9 mouse cellular contexts compared by ENCODE assay signal in the genomic region with DNA sequence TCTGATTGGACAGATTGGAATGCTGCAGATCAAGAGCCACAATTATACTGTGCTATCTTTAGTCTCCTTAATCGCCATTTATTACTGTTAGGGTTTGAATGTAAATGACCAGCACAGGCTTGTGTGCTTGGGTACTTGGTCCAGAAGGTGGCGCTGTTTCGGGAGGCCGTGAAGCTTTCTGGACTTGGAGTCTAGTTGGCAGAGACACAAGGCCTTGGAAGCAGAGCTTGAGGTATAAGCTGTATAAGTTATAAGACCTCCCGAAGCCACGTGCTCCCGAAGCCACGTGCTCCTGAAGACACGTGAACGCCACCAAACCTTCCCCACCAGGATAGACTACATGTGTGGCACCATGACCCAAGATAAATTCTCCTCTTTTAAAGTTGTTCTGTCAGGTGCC. TPM values are rescaled to one million over a fixed set of nuclear protein-coding genes. Genes with fewer than 3 reads are reported as not detected.
DNase-seq lines count a peak whose midpoint lies in the region; ATAC-seq and TF ChIP-seq lines count a peak whose summit lies in the region.
"Had no signal": no experiment of that assay in that cellular context is flagged by ENCODE, and none has a peak within 500 bp of the region (broad histone marks: within the 10 kb centered on the region; RNA-seq: fewer than 3 reads in every experiment).

No protein-coding gene starts in this region.

- no peak overlapping the region for H3K4me3 ChIP-seq in liver, adult 2 months (ENCODE audit: insufficient read depth, low read depth, low read length)
- H3K4me3 ChIP-seq in liver, embryonic 12.5 days: no peak overlapping the region
- H3K4me3 ChIP-seq in MEL (ENCODE audit: control insufficient read depth in 1 of 2, insufficient read depth in 1 of 2, low read depth in 2 of 2, low read length in 2 of 2): no peak overlapping the region
- H3K4me3 ChIP-seq: liver, embryonic 13.5 days had no signal

- H3K27ac ChIP-seq in liver, adult 2 months (replicated peaks; ENCODE audit: insufficient read depth, low read depth, low read length): no peak overlapping the region
- no peak overlapping the region for H3K27ac ChIP-seq in liver, embryonic 12.5 days
- H3K27ac ChIP-seq in MEL (ENCODE audit: control insufficient read depth, low read depth, low read length): no peak overlapping the region
- H3K27ac ChIP-seq: liver, embryonic 13.5 days had no signal

- H3K27me3 ChIP-seq in liver, adult 2 months (ENCODE audit: control insufficient read depth, insufficient read depth, low read length): peaks cover 1% of the 10 kb centered on the region; the same call in 1 of the 2 replicates
- peaks cover 64% of the 10 kb centered on the region for H3K27me3 ChIP-seq in liver, embryonic 12.5 days (replicated peaks)
- H3K27me3 ChIP-seq in MEL (ENCODE audit: control insufficient read depth in 1 of 2, insufficient read depth in 2 of 2, low read length in 2 of 2): no peaks in the 10 kb centered on the region; a peak in 3 of 4 replicates

- no peak for TF ChIP-seq EP300 in MEL (IDR thresholded peaks at IDR 0.05; ENCODE audit: low read depth in 1 of 2, low read length in 2 of 2)

- H3K36me3 ChIP-seq in liver, adult 2 months (ENCODE audit: control insufficient read depth, insufficient read depth, low read length): no peaks in the 10 kb centered on the region
- H3K36me3 ChIP-seq in liver, embryonic 12.5 days: no peaks in the 10 kb centered on the region
- no peaks in the 10 kb centered on the region for H3K36me3 ChIP-seq in MEL (ENCODE audit: control insufficient read depth in 1 of 2, insufficient read depth in 2 of 2, low read length in 2 of 2)
- H3K36me3 ChIP-seq: liver, embryonic 13.5 days had no signal

- peak; percentile 78 for TF ChIP-seq CTCF in liver, adult 2 months (IDR thresholded peaks at IDR 0.05; ENCODE audit: low read depth, low read length)
- peak; percentile 83 to 85 (median 85) for TF ChIP-seq CTCF in MEL (IDR thresholded peaks at IDR 0.05 in 2 of 3, conservative IDR thresholded peaks at IDR 0.05 in 1 of 3; ENCODE audit: control insufficient read depth in 1 of 3, insufficient read depth in 1 of 3, low read depth in 2 of 3, low read length in 3 of 3, poor library complexity in 1 of 3, severe bottlenecking in 1 of 3)

- ATAC-seq in liver, embryonic 12.5 days: no peak
- ATAC-seq in erythroid progenitor cell, adult 5-6 weeks (replicated peaks; ENCODE audit: low FRiP score, poor library complexity, severe bottlenecking): no peak

- peak; percentile 58 for TF ChIP-seq RAD21 in MEL (IDR thresholded peaks at IDR 0.05; ENCODE audit: low read depth, low read length)

- no peak overlapping the region for H3K9ac ChIP-seq in liver, adult 2 months (ENCODE audit: low read depth, low read length)
- H3K9ac ChIP-seq in liver, embryonic 12.5 days: no peak overlapping the region
- no peak overlapping the region for H3K9ac ChIP-seq in MEL (ENCODE audit: control insufficient read depth, low read depth, low read length, poor library complexity, severe bottlenecking)
- H3K9ac ChIP-seq: liver, embryonic 13.5 days had no signal

- no peaks in the 10 kb centered on the region for H3K9me3 ChIP-seq in liver, embryonic 12.5 days (replicated peaks)
- H3K9me3 ChIP-seq in MEL (replicated peaks; ENCODE audit: insufficient read depth, low read length): no peaks in the 10 kb centered on the region
- H3K9me3 ChIP-seq: liver, embryonic 13.5 days had no signal

- WGBS in liver, adult 2 months: 43% methylated on average over 10 of the region's 10 CpGs
- WGBS in liver, embryonic 12.5 days (ENCODE audit: insufficient replicate concordance): 41% methylated on average over 10 of the region's 10 CpGs

- no peaks in the 10 kb centered on the region for H3K4me1 ChIP-seq in liver, adult 2 months (ENCODE audit: control insufficient read depth, insufficient read depth, low read length)
- peaks cover 4% of the 10 kb centered on the region for H3K4me1 ChIP-seq in liver, embryonic 12.5 days
- no peaks in the 10 kb centered on the region for H3K4me1 ChIP-seq in MEL (ENCODE audit: control insufficient read depth in 1 of 2, insufficient read depth in 2 of 2, low read length in 2 of 2)

- H3K79me2 ChIP-seq in liver, adult 2 months (ENCODE audit: control insufficient read depth, insufficient read depth, low read length): no peaks in the 10 kb centered on the region
- H3K79me2 ChIP-seq in MEL (ENCODE audit: control insufficient read depth, insufficient read depth, low read length, poor library complexity): no peaks in the 10 kb centered on the region

- DNase-seq in liver, adult 2 months (ENCODE audit: extremely low read depth, low read depth, low spot score): peak; percentile 37
- DNase-seq in MEL (ENCODE audit: low read depth, low spot score): peak; percentile 75
- DNase-seq in adrenal gland, postnatal 36 days: peak; percentile 78
- DNase-seq in forelimb bud, embryonic 11.5 days (ENCODE audit: low read depth, low spot score): peak; percentile 49
- DNase-seq in left cerebral cortex, postnatal 10 days (ENCODE audit: extremely low spot score in 1 of 2, low spot score in 2 of 2): peak; percentile 35 to 60
- peak; percentile 64 for DNase-seq in retina, embryonic 14.5 days (ENCODE audit: low spot score)
- DNase-seq: liver, embryonic 13.5 days had no signal

- TF ChIP-seq POLR2A in liver, adult 2 months (IDR thresholded peaks at IDR 0.05; ENCODE audit: extremely low read depth, insufficient read depth, low read length): no peak
- TF ChIP-seq POLR2A in MEL (IDR thresholded peaks at IDR 0.05; ENCODE audit: control insufficient read depth in 1 of 2, insufficient read depth in 1 of 2, low read depth in 1 of 2, low read length in 2 of 2, poor library complexity in 1 of 2): no peak

- H3K4me2 ChIP-seq in liver, embryonic 12.5 days: no peak overlapping the region
- H3K4me2 ChIP-seq: liver, embryonic 13.5 days had no signal

- intact Hi-C loops in left cerebral cortex, postnatal 10 days (cut with DNase I): loop anchor here (5.0 kb wide), 1 partner anchor 55 kb away; the partner anchor contains the start of gene Kcnq4

TF ChIP-seq in MEL, 35 proteins besides CTCF, POLR2A, EP300 and RAD21:
- TF ChIP-seq MYC (IDR thresholded peaks at IDR 0.05; ENCODE audit: low read depth, low read length) (0 out of 2 replicates have a peak, but pooled peaks have one; percentile 69), SMC3 (IDR thresholded peaks at IDR 0.05; ENCODE audit: low read depth, low read length) (peak; percentile 90), ZC3H11A (IDR thresholded peaks at IDR 0.05; ENCODE audit: low read depth, low read length) (peak; percentile 54), MAX (IDR thresholded peaks at IDR 0.05; ENCODE audit: low read length) (peak; percentile 82), ZMIZ1 (IDR thresholded peaks at IDR 0.05; ENCODE audit: low read depth, low read length) (no peak)

RNA-seq across cellular contexts. Expression of gene Cited4, which starts 26.3 kb away (rescaled TPM):
- total RNA-seq in liver, adult 2 months (2014; rRNA removed): 0.09 and 0.27 TPM in 2 replicates
- 0.93 and 1.2 TPM in 2 replicates for polyA plus RNA-seq in liver, adult 2 months (2012; rRNA removed)
- 286 and 295 TPM in 2 replicates for polyA plus RNA-seq in liver, embryonic 12.5 days (2016; fragmentation: Nextera tagmentation; extraction: Ambion mirVana)
- total RNA-seq in MEL (2012; rRNA removed): 18.2 and 23.3 TPM in 2 replicates
- polyA plus RNA-seq in MEL (2012; ENCODE audit: insufficient read depth in 1 of 2, insufficient read length in 2 of 2, low read depth in 1 of 2, low replicate concordance in 2 of 2, missing spikeins in 1 of 2): 10 to 100 TPM in 1 of 2 experiments, not detected in 1; 58.1 TPM
- 10 to 100 TPM in 1 of 2 experiments, 1 to 10 TPM in 1; 6.0 to 56.0 TPM for total RNA-seq in adrenal gland, postnatal 36 days (2021)
- total RNA-seq in left cerebral cortex, postnatal 10 days (2021): 1 to 10 TPM; 7.0 to 9.0 TPM
- 10.9 and 13.3 TPM in 2 replicates for total RNA-seq in erythroid progenitor cell, adult 5-6 weeks (2015; ENCODE audit: low replicate concordance)
- 5.6 TPM in 2 replicates for total RNA-seq in erythroid progenitor cell, adult 5-6 weeks (2017; ENCODE audit: low replicate concordance)

RNA-seq across cellular contexts. Expression of gene Kcnq4, which starts 55.7 kb away (rescaled TPM):
- total RNA-seq in liver, adult 2 months (2014; rRNA removed): 0.28 and 0.34 TPM in 2 replicates
- 0.57 and 0.58 TPM in 2 replicates for polyA plus RNA-seq in liver, adult 2 months (2012; rRNA removed)
- polyA plus RNA-seq in liver, embryonic 12.5 days (2016; fragmentation: Nextera tagmentation; extraction: Ambion mirVana): 0.20 and 0.44 TPM in 2 replicates
- total RNA-seq in MEL (2012; rRNA removed): not detected in 2 replicates
- under 1 TPM in 1 of 2 experiments, not detected in 1; 0.07 TPM for polyA plus RNA-seq in MEL (2012; ENCODE audit: insufficient read depth in 1 of 2, insufficient read length in 2 of 2, low read depth in 1 of 2, low replicate concordance in 2 of 2, missing spikeins in 1 of 2)
- 1 to 10 TPM; 2.3 TPM for total RNA-seq in adrenal gland, postnatal 36 days (2021)
- total RNA-seq in left cerebral cortex, postnatal 10 days (2021): 10 to 100 TPM; 11.4 to 12.6 TPM
- 3.6 TPM in 1 of 2 replicates, not detected in the other for total RNA-seq in erythroid progenitor cell, adult 5-6 weeks (2015; ENCODE audit: low replicate concordance)
- not detected in 2 replicates for total RNA-seq in erythroid progenitor cell, adult 5-6 weeks (2017; ENCODE audit: low replicate concordance)
